In the genomic region with DNA sequence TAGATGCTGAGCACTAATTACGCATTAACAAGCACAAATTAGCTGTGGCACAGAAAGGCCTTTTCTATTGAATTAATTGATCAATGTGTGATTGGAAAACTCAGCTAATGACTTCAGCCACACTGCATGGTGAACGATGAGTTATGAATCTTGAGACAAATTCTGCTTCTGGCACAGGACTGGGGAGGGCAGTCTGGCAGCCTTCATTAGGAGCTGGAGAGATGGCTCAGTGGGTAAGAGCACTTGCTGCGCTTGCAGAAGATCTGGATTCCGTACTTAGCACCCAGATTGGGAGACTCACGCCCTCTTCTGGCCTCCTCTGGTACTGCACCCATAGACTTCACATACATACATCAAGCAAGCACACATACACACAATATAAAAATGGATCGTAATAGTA, we compare ENCODE assay signal across 15 mouse cellular contexts.
DNase-seq lines count a peak whose midpoint lies in the region; ATAC-seq and TF ChIP-seq lines count a peak whose summit lies in the region.
"Had no signal": no experiment of that assay in that cellular context is flagged by ENCODE, and none has a peak within 500 bp of the region (broad histone marks: within the 10 kb centered on the region; RNA-seq: fewer than 3 reads in every experiment).

No protein-coding gene starts in this region.

- no peak overlapping the region for H3K4me3 ChIP-seq in intestine, postnatal 0 days (ENCODE audit: low read depth, low read length)
- no peak overlapping the region for H3K4me3 ChIP-seq in intestine, embryonic 16.5 days (ENCODE audit: low read length)
- H3K4me3 ChIP-seq in midbrain, embryonic 14.5 days (replicated peaks; ENCODE audit: low read depth, low read length), result no peak overlapping the region
- H3K4me3 ChIP-seq in midbrain, embryonic 10.5 days, result no peak overlapping the region
- H3K4me3 ChIP-seq: heart, embryonic 10.5 days; limb, embryonic 15.5 days had no signal

- no peaks in the 10 kb centered on the region for H3K27me3 ChIP-seq in intestine, postnatal 0 days (replicated peaks; ENCODE audit: control insufficient read depth, insufficient read depth, low read length)
- H3K27me3 ChIP-seq in intestine, embryonic 16.5 days (replicated peaks; ENCODE audit: control insufficient read depth, insufficient read depth, low read length), result no peaks in the 10 kb centered on the region
- H3K27me3 ChIP-seq in midbrain, embryonic 14.5 days (ENCODE audit: control insufficient read depth, insufficient read depth, low read length), result no peaks in the 10 kb centered on the region
- no peaks in the 10 kb centered on the region for H3K27me3 ChIP-seq in midbrain, embryonic 10.5 days (ENCODE audit: low read depth, poor library complexity, severe bottlenecking)
- H3K27me3 ChIP-seq: limb, embryonic 15.5 days had no signal

- no peak overlapping the region for H3K27ac ChIP-seq in intestine, postnatal 0 days (ENCODE audit: low read depth, low read length)
- H3K27ac ChIP-seq in intestine, embryonic 16.5 days (ENCODE audit: low read length), result no peak overlapping the region
- no peak overlapping the region for H3K27ac ChIP-seq in midbrain, embryonic 14.5 days (replicated peaks; ENCODE audit: low read depth, low read length)
- H3K27ac ChIP-seq in midbrain, embryonic 10.5 days (replicated peaks), result no peak overlapping the region
- H3K27ac ChIP-seq: heart, embryonic 10.5 days; limb, embryonic 15.5 days had no signal

- no peak overlapping the region for H3K9ac ChIP-seq in intestine, postnatal 0 days (ENCODE audit: low read depth, low read length)
- H3K9ac ChIP-seq in intestine, embryonic 16.5 days (ENCODE audit: low read depth, low read length), result no peak overlapping the region
- no peak overlapping the region for H3K9ac ChIP-seq in midbrain, embryonic 14.5 days (replicated peaks; ENCODE audit: low read length)
- H3K9ac ChIP-seq: limb, embryonic 15.5 days had no signal

- no peaks in the 10 kb centered on the region for H3K4me1 ChIP-seq in intestine, postnatal 0 days (replicated peaks; ENCODE audit: control insufficient read depth, insufficient read depth, low read length)
- H3K4me1 ChIP-seq in intestine, embryonic 16.5 days (ENCODE audit: control insufficient read depth, insufficient read depth, low read length), result no peaks in the 10 kb centered on the region
- no peaks in the 10 kb centered on the region for H3K4me1 ChIP-seq in midbrain, embryonic 14.5 days (ENCODE audit: control insufficient read depth, insufficient read depth, low read length)
- H3K4me1 ChIP-seq in midbrain, embryonic 10.5 days, result no peaks in the 10 kb centered on the region
- H3K4me1 ChIP-seq: heart, embryonic 10.5 days; limb, embryonic 15.5 days had no signal

- TF ChIP-seq CTCF in intestine, postnatal 0 days (IDR thresholded peaks at IDR 0.05; ENCODE audit: low read depth), result 0 out of 2 replicates have a peak, but pooled peaks have one; percentile 17

- ATAC-seq in intestine, postnatal 0 days, result no peak
- no peak for ATAC-seq in intestine, embryonic 16.5 days
- ATAC-seq in midbrain, embryonic 14.5 days (ENCODE audit: low FRiP score, low TSS enrichment), result no peak

- DNase-seq in midbrain, embryonic 14.5 days, result peak; percentile 22
- no peak for DNase-seq in midbrain, embryonic 10.5 days (ENCODE audit: low spot score)
- DNase-seq in ZHBTc4 (ENCODE audit: low read depth, low spot score), result peak; percentile 76
- DNase-seq in B cell, adult 2 months, result no peak
- DNase-seq in layer of hippocampus, adult 11-12 months (ENCODE audit: low spot score), result no peak
- DNase-seq: adrenal gland, adult 2 months; cerebellum, adult 8-10 months; gastrocnemius, postnatal 14 days; layer of hippocampus, adult 9-11 months; lung, postnatal 14 days; thymus, adult 2 months had no signal

- H3K4me2 ChIP-seq in intestine, postnatal 0 days (replicated peaks; ENCODE audit: low read depth), result no peak overlapping the region
- no peak overlapping the region for H3K4me2 ChIP-seq in intestine, embryonic 16.5 days (ENCODE audit: low read depth, low read length)
- no peak overlapping the region for H3K4me2 ChIP-seq in midbrain, embryonic 14.5 days (ENCODE audit: low read length)
- H3K4me2 ChIP-seq: limb, embryonic 15.5 days had no signal

- no peaks in the 10 kb centered on the region for H3K36me3 ChIP-seq in intestine, postnatal 0 days (ENCODE audit: control insufficient read depth, insufficient read depth)
- no peaks in the 10 kb centered on the region for H3K36me3 ChIP-seq in intestine, embryonic 16.5 days (ENCODE audit: control insufficient read depth, insufficient read depth, low read length)
- H3K36me3 ChIP-seq in midbrain, embryonic 14.5 days (ENCODE audit: control insufficient read depth, insufficient read depth, low read length), result no peaks in the 10 kb centered on the region
- H3K36me3 ChIP-seq in midbrain, embryonic 10.5 days, result no peaks in the 10 kb centered on the region
- H3K36me3 ChIP-seq: heart, embryonic 10.5 days; limb, embryonic 15.5 days had no signal

- WGBS in intestine, postnatal 0 days, result 74% methylated on average over 6 of the region's 6 CpGs
- WGBS in intestine, embryonic 16.5 days, result 73% methylated on average over 6 of the region's 6 CpGs
- 74% methylated on average over 6 of the region's 6 CpGs for WGBS in midbrain, embryonic 14.5 days
- WGBS in midbrain, embryonic 10.5 days, result 82% methylated on average over 6 of the region's 6 CpGs

- H3K9me3 ChIP-seq in intestine, postnatal 0 days (ENCODE audit: control insufficient read depth), result no peaks in the 10 kb centered on the region
- peaks cover 6% of the 10 kb centered on the region; the same call in 1 of the 2 replicates for H3K9me3 ChIP-seq in intestine, embryonic 16.5 days (ENCODE audit: control insufficient read depth, low read length)
- H3K9me3 ChIP-seq in midbrain, embryonic 14.5 days (ENCODE audit: control insufficient read depth, low read length), result no peaks in the 10 kb centered on the region
- H3K9me3 ChIP-seq in midbrain, embryonic 10.5 days (replicated peaks), result no peaks in the 10 kb centered on the region; the same call in 1 of the 2 replicates
- H3K9me3 ChIP-seq: limb, embryonic 15.5 days had no signal

Comparison
In these comparisons a context has a peak if more than half of its experiments do, and no peak if none do; other contexts are left out.
1. DNase-seq: peak in midbrain, embryonic 14.5 days (single experiment) and ZHBTc4 (single experiment); none in midbrain, embryonic 10.5 days (single experiment), B cell, adult 2 months (0 of 2) and layer of hippocampus, adult 11-12 months (single experiment).